Mouse (Mus musculus) spleen, adult 2 months (tissue): ENCODE measurements around the gene Chrng.

Source experiments
- CTCF ChIP-seq: fragments of 200-500 bp; IDR thresholded peaks from 2 replicates; pipeline ENCODE4 v1.5.1; 2011; ENCODE audit warnings: mild to moderate bottlenecking, inconsistent platforms; ENCODE audit not compliant: insufficient read depth, insufficient read length, insufficient replicate concordance; ENCODE audit errors: extremely low read depth
- POLR2A ChIP-seq: fragments of 200-500 bp; IDR thresholded peaks from 2 replicates; pipeline ENCODE4 v1.6.1; 2011; ENCODE audit warnings: low read depth, low read length, inconsistent platforms

- TF ChIP-seq POLR2A (no peak), CTCF (no peak)
Measured at GRCm38 (mm10) chr1:87155531-87156198, 48.8 kb upstream of the Chrng start.
